Mouse (Mus musculus): ENCODE results near the gene Appbp2. TPM values are rescaled to one million over a fixed set of nuclear protein-coding genes. Genes with fewer than 3 reads are reported as not detected.
"Not testable (repeated sequence)": the region's sequence is repeated elsewhere in the genome, so short reads cannot be mapped to it uniquely, and the experiment has no call there.

Appbp2 gene
- polyA plus RNA-seq, 1 experiment from 2014 or later = 54.6 TPM

GRCm38 (mm10) chr11:85178413-85178812 lies 56.5 kb downstream of the Appbp2 start:
- no peak overlapping the region for H3K27ac ChIP-seq
- no peaks in the 10 kb centered on the region for H3K36me3 ChIP-seq (replicated peaks)
- no peak overlapping the region for H3K9ac ChIP-seq
- H3K9me3 ChIP-seq = no peaks in the 10 kb centered on the region
- H3K27me3 ChIP-seq = no peaks in the 10 kb centered on the region
- ATAC-seq (ENCODE audit: low FRiP score) = no peak
- 0 out of 2 replicates have a peak, but pooled peaks cover 7% of the 10 kb centered on the region for H3K4me1 ChIP-seq
- H3K4me2 ChIP-seq = no peak overlapping the region
- WGBS = 84% methylated on average over 4 of the region's 4 CpGs
- H3K4me3 ChIP-seq (replicated peaks) = no peak overlapping the region

GRCm38 (mm10) chr11:85177761-85178160 lies 57.2 kb downstream of the Appbp2 start:
- Histone ChIP-seq H3K27me3 (no peaks in the 10 kb centered on the region), H3K4me3 (replicated peaks) (no peak overlapping the region), H3K4me1 (0 out of 2 replicates have a peak, but pooled peaks cover 4% of the 10 kb centered on the region), H3K9me3 (no peaks in the 10 kb centered on the region), H3K27ac (no peak overlapping the region), H3K4me2 (no peak overlapping the region), H3K9ac (no peak overlapping the region), H3K36me3 (replicated peaks) (no peaks in the 10 kb centered on the region)
- 90% methylated on average over 6 of the region's 6 CpGs for WGBS
- no peak for ATAC-seq (ENCODE audit: low FRiP score)

- Histone ChIP-seq H3K27ac (no peak overlapping the region), H3K9ac (no peak overlapping the region), H3K27me3 (peaks cover 1% of the 10 kb centered on the region; the same call in 1 of the 2 replicates), H3K36me3 (replicated peaks) (no peaks in the 10 kb centered on the region), H3K4me2 (no peak overlapping the region), H3K4me1 (no peaks in the 10 kb centered on the region), H3K9me3 (no peaks in the 10 kb centered on the region), H3K4me3 (replicated peaks) (no peak overlapping the region)
- 87% methylated on average over 3 of the region's 3 CpGs for WGBS
- ATAC-seq (ENCODE audit: low FRiP score) = no peak
Measured at GRCm38 (mm10) chr11:85175941-85176340, 59.0 kb downstream of the Appbp2 start.

- no peak overlapping the region for H3K9ac ChIP-seq
- H3K4me3 ChIP-seq (replicated peaks) = no peak overlapping the region
- H3K9me3 ChIP-seq = no peaks in the 10 kb centered on the region
- H3K27me3 ChIP-seq = peaks cover 6% of the 10 kb centered on the region; the same call in 1 of the 2 replicates
- H3K4me2 ChIP-seq = no peak overlapping the region
- WGBS = 44% methylated on average over 2 of the region's 2 CpGs
- no peak for ATAC-seq (ENCODE audit: low FRiP score)
- no peaks in the 10 kb centered on the region for H3K36me3 ChIP-seq (replicated peaks)
- peaks cover 10% of the 10 kb centered on the region for H3K4me1 ChIP-seq
- H3K27ac ChIP-seq = no peak overlapping the region
Measured at GRCm38 (mm10) chr11:85170833-85171232, 64.1 kb downstream of the Appbp2 start.

- Histone ChIP-seq H3K4me3 (replicated peaks) (peak within 1 kb of the TSS; percentile 30), H3K4me2 (peak within 1 kb of the TSS; percentile 56), H3K36me3 (replicated peaks) (no peaks in the 10 kb centered on the region), H3K9ac (peak within 1 kb of the TSS; percentile 59), H3K27ac (no peak within 1 kb of the TSS), H3K9me3 (no peaks in the 10 kb centered on the region), H3K4me1 (peaks cover 10% of the 10 kb centered on the region), H3K27me3 (peaks cover 6% of the 10 kb centered on the region; the same call in 1 of the 2 replicates)
- 13% methylated on average over 21 of the region's 21 CpGs for WGBS
- peak; percentile 92 for ATAC-seq (ENCODE audit: low FRiP score)
Measured at GRCm38 (mm10) chr11:85170058-85170740, 64.7 kb downstream of the Appbp2 start, which contains the start of gene 1700125H20Rik. TSS of gene 1700125H20Rik (plus strand) at chr11:85170404.

- no peaks in the 10 kb centered on the region for H3K9me3 ChIP-seq
- H3K9ac ChIP-seq = no peak overlapping the region
- no peak overlapping the region for H3K4me3 ChIP-seq (replicated peaks)
- 66% methylated on average over 1 of the region's 1 CpGs for WGBS
- peaks cover 10% of the 10 kb centered on the region for H3K4me1 ChIP-seq
- ATAC-seq (ENCODE audit: low FRiP score) = no peak
- H3K27me3 ChIP-seq = peaks cover 6% of the 10 kb centered on the region; the same call in 1 of the 2 replicates
- H3K27ac ChIP-seq = no peak overlapping the region
- H3K36me3 ChIP-seq (replicated peaks) = no peaks in the 10 kb centered on the region
- H3K4me2 ChIP-seq = no peak overlapping the region
Measured at GRCm38 (mm10) chr11:85167503-85167902, 67.4 kb downstream of the Appbp2 start.

- Histone ChIP-seq H3K36me3 (replicated peaks) (no peaks in the 10 kb centered on the region), H3K27me3 (no peaks in the 10 kb centered on the region), H3K4me3 (replicated peaks) (no peak overlapping the region), H3K4me2 (no peak overlapping the region), H3K9ac (no peak overlapping the region), H3K27ac (no peak overlapping the region), H3K4me1 (no peaks in the 10 kb centered on the region), H3K9me3 (no peaks in the 10 kb centered on the region)
- no peak for ATAC-seq (ENCODE audit: low FRiP score)
Measured at GRCm38 (mm10) chr11:85164371-85164770, 70.6 kb downstream of the Appbp2 start.

GRCm38 (mm10) chr11:85163014-85163413 lies 71.9 kb downstream of the Appbp2 start:
- H3K9me3 ChIP-seq = not testable (repeated sequence)

GRCm38 (mm10) chr11:85157301-85157700 lies 77.6 kb downstream of the Appbp2 start:
- Histone ChIP-seq H3K4me1 (no peaks in the 10 kb centered on the region), H3K4me2 (no peak overlapping the region), H3K27me3 (no peaks in the 10 kb centered on the region), H3K9me3 (no peaks in the 10 kb centered on the region), H3K36me3 (replicated peaks) (no peaks in the 10 kb centered on the region), H3K4me3 (replicated peaks) (no peak overlapping the region), H3K27ac (no peak overlapping the region), H3K9ac (no peak overlapping the region)
- ATAC-seq (ENCODE audit: low FRiP score) = no peak
- WGBS = 76% methylated on average over 2 of the region's 2 CpGs

More at GRCm38 (mm10) chr11:85163014-85163413, 71.9 kb downstream of the Appbp2 start:
- not testable (repeated sequence) for H3K36me3 ChIP-seq (replicated peaks); H3K4me1 ChIP-seq; H3K4me2 ChIP-seq; H3K27me3 ChIP-seq; ATAC-seq (ENCODE audit: low FRiP score); H3K4me3 ChIP-seq (replicated peaks); H3K27ac ChIP-seq; H3K9ac ChIP-seq
- WGBS = 83% methylated on average over 1 of the region's 1 CpGs

- no peaks in the 10 kb centered on the region for H3K36me3 ChIP-seq (replicated peaks)
- H3K9ac ChIP-seq = no peak overlapping the region
- no peak overlapping the region for H3K27ac ChIP-seq
- no peaks in the 10 kb centered on the region for H3K4me1 ChIP-seq
- no peaks in the 10 kb centered on the region for H3K27me3 ChIP-seq
- WGBS = 91% methylated on average over 2 of the region's 2 CpGs
- H3K4me2 ChIP-seq = no peak overlapping the region
- no peaks in the 10 kb centered on the region for H3K9me3 ChIP-seq
- no peak for ATAC-seq (ENCODE audit: low FRiP score)
- no peak overlapping the region for H3K4me3 ChIP-seq (replicated peaks)
Measured at GRCm38 (mm10) chr11:85152256-85152930, 82.5 kb downstream of the Appbp2 start.

- Histone ChIP-seq H3K27ac (peak within 1 kb of the TSS; percentile 77), H3K9me3 (no peaks in the 10 kb centered on the region), H3K4me3 (replicated peaks) (peak within 1 kb of the TSS; percentile 79), H3K4me1 (peaks cover 14% of the 10 kb centered on the region), H3K4me2 (peak within 1 kb of the TSS; percentile 76), H3K27me3 (no peaks in the 10 kb centered on the region), H3K36me3 (replicated peaks) (no peaks in the 10 kb centered on the region), H3K9ac (peak within 1 kb of the TSS; percentile 91)
- WGBS = under 1% methylated on average over 82 of the region's 94 CpGs
- ATAC-seq (ENCODE audit: low FRiP score) = peak; percentile 98
Measured at GRCm38 (mm10) chr11:85139581-85140540, 95.1 kb downstream of the Appbp2 start, which contains the start of gene Usp32. TSS of gene Usp32 (minus strand) at chr11:85140161.

All from forebrain, embryonic 12.5 days (tissue).